Mouse (Mus musculus) embryonic facial prominence, embryonic 15.5 days (tissue): ENCODE data around the gene Galntl6. TPM values are rescaled to one million over a fixed set of nuclear protein-coding genes. Genes with fewer than 3 reads are reported as not detected.

Source experiments
- ATAC-seq: fragments of 200-750 bp; cut with Nextera tagmentation; 2 replicates; pipeline ENCODE4 v1.8.0; 2017; ENCODE audit warnings: low read depth, moderate TSS enrichment; ENCODE audit not compliant: insufficient number of reproducible peaks, low FRiP score, low TSS enrichment
- H3K27ac ChIP-seq: fragments of 300-500 bp; sonication (generic); replicated peaks from 2 replicates; pipeline ENCODE4 v1.5.1; 2015; ENCODE audit warnings: mild to moderate bottlenecking, inconsistent platforms
- H3K27me3 ChIP-seq: fragments of 300-500 bp; sonication (generic); 2 replicates; pipeline ENCODE4 v1.6.1; 2015; ENCODE audit warnings: inconsistent platforms
- H3K36me3 ChIP-seq: fragments of 300-500 bp; sonication (generic); 2 replicates; pipeline ENCODE4 v1.6.1; 2015; ENCODE audit warnings: mild to moderate bottlenecking, inconsistent platforms
- H3K4me1 ChIP-seq: fragments of 300-500 bp; sonication (generic); 2 replicates; pipeline ENCODE4 v1.6.1; 2015; ENCODE audit warnings: inconsistent platforms
- H3K4me2 ChIP-seq: fragments of 300-500 bp; sonication (generic); replicated peaks from 2 replicates; pipeline ENCODE4 v1.6.1; 2015; ENCODE audit warnings: mild to moderate bottlenecking, inconsistent platforms
- H3K4me3 ChIP-seq: fragments of 300-500 bp; sonication (generic); replicated peaks from 2 replicates; pipeline ENCODE4 v1.5.1; 2015; ENCODE audit warnings: mild to moderate bottlenecking, inconsistent platforms
- H3K9ac ChIP-seq: fragments of 300-500 bp; sonication (generic); 2 replicates; pipeline ENCODE4 v1.6.1; 2015; ENCODE audit warnings: inconsistent platforms
- H3K9me3 ChIP-seq: fragments of 300-500 bp; sonication (generic); replicated peaks from 2 replicates; pipeline ENCODE4 v1.6.1; 2016; ENCODE audit warnings: inconsistent platforms
- WGBS: fragments of 180-500 bp; shearing (Covaris S2); methylation state at CpG from one replicate; pipeline ENCODE4 v1.1.7; 2015; 5-methylcytosine and 5-hydroxymethylcytosine counted together
- polyA plus RNA-seq: library from polyadenylated mRNA; unstranded; fragments of >200 nt; fragmentation: Nextera tagmentation; extraction: Ambion mirVana; gene quantifications from 2 replicates; pipeline ENCODE4 v1.2.1, GENCODE M21; 2015

Gene Galntl6
- polyA plus RNA-seq, 1 experiment from 2014 or later: 1.7 TPM

- no peak for ATAC-seq
- H3K9ac ChIP-seq: no peak overlapping the region
- H3K4me1 ChIP-seq: no peaks in the 10 kb centered on the region
- WGBS: 64% methylated on average over 2 of the region's 2 CpGs
- no peaks in the 10 kb centered on the region for H3K27me3 ChIP-seq
- H3K4me2 ChIP-seq: no peak overlapping the region
- H3K9me3 ChIP-seq: no peaks in the 10 kb centered on the region
- no peak overlapping the region for H3K27ac ChIP-seq
- no peak overlapping the region for H3K4me3 ChIP-seq
- H3K36me3 ChIP-seq: no peaks in the 10 kb centered on the region
Measured at GRCm38 (mm10) chr8:58258577-58259315, 653.7 kb downstream of the Galntl6 start.

- H3K27me3 ChIP-seq: no peaks in the 10 kb centered on the region
- H3K4me2 ChIP-seq: no peak overlapping the region
- no peak overlapping the region for H3K9ac ChIP-seq
- H3K4me1 ChIP-seq: no peaks in the 10 kb centered on the region
- 46% methylated on average over 1 of the region's 1 CpGs for WGBS
- no peak for ATAC-seq
- H3K36me3 ChIP-seq: no peaks in the 10 kb centered on the region
- no peak overlapping the region for H3K27ac ChIP-seq
- no peak overlapping the region for H3K4me3 ChIP-seq
- H3K9me3 ChIP-seq: no peaks in the 10 kb centered on the region
Measured at GRCm38 (mm10) chr8:58253620-58254019, 658.8 kb downstream of the Galntl6 start.

- H3K4me2 ChIP-seq: no peak overlapping the region
- 86% methylated on average over 3 of the region's 3 CpGs for WGBS
Measured at GRCm38 (mm10) chr8:58244830-58245229, 667.6 kb downstream of the Galntl6 start.

GRCm38 (mm10) chr8:58234220-58234619 is 678.2 kb downstream of the Galntl6 start:
- Histone ChIP-seq H3K4me3 (no peak overlapping the region), H3K27ac (no peak overlapping the region), H3K9me3 (no peaks in the 10 kb centered on the region), H3K4me2 (no peak overlapping the region), H3K36me3 (no peaks in the 10 kb centered on the region), H3K4me1 (no peaks in the 10 kb centered on the region), H3K27me3 (no peaks in the 10 kb centered on the region), H3K9ac (no peak overlapping the region)
- WGBS: 22% methylated on average over 2 of the region's 2 CpGs
- ATAC-seq: no peak

More at GRCm38 (mm10) chr8:58244830-58245229, 667.6 kb downstream of the Galntl6 start:
- no peak overlapping the region for H3K4me3 ChIP-seq
- no peaks in the 10 kb centered on the region for H3K27me3 ChIP-seq
- no peak overlapping the region for H3K27ac ChIP-seq
- ATAC-seq: no peak
- no peak overlapping the region for H3K9ac ChIP-seq
- no peaks in the 10 kb centered on the region for H3K4me1 ChIP-seq
- H3K36me3 ChIP-seq: no peaks in the 10 kb centered on the region
- H3K9me3 ChIP-seq: no peaks in the 10 kb centered on the region

GRCm38 (mm10) chr8:58228725-58229124 is 683.7 kb downstream of the Galntl6 start:
- no peak overlapping the region for H3K27ac ChIP-seq
- no peaks in the 10 kb centered on the region for H3K9me3 ChIP-seq
- no peak overlapping the region for H3K4me2 ChIP-seq
- H3K27me3 ChIP-seq: no peaks in the 10 kb centered on the region
- H3K9ac ChIP-seq: no peak overlapping the region
- H3K4me1 ChIP-seq: no peaks in the 10 kb centered on the region
- no peak overlapping the region for H3K4me3 ChIP-seq
- H3K36me3 ChIP-seq: no peaks in the 10 kb centered on the region
- 78% methylated on average over 1 of the region's 1 CpGs for WGBS
- no peak for ATAC-seq

- H3K36me3 ChIP-seq: no peaks in the 10 kb centered on the region
- H3K4me3 ChIP-seq: no peak overlapping the region
- no peak overlapping the region for H3K4me2 ChIP-seq
- H3K27me3 ChIP-seq: no peaks in the 10 kb centered on the region
- ATAC-seq: no peak
- no peak overlapping the region for H3K27ac ChIP-seq
- H3K9ac ChIP-seq: no peak overlapping the region
- 67% methylated on average over 8 of the region's 8 CpGs for WGBS
- H3K4me1 ChIP-seq: no peaks in the 10 kb centered on the region
- H3K9me3 ChIP-seq: no peaks in the 10 kb centered on the region
Measured at GRCm38 (mm10) chr8:58217885-58218284, 694.6 kb downstream of the Galntl6 start.

- H3K4me2 ChIP-seq: no peak overlapping the region
- no peaks in the 10 kb centered on the region for H3K27me3 ChIP-seq
- H3K9me3 ChIP-seq: no peaks in the 10 kb centered on the region
- H3K4me1 ChIP-seq: no peaks in the 10 kb centered on the region
- no peaks in the 10 kb centered on the region for H3K36me3 ChIP-seq
- WGBS: 84% methylated on average over 1 of the region's 1 CpGs
- no peak overlapping the region for H3K27ac ChIP-seq
- no peak overlapping the region for H3K4me3 ChIP-seq
- no peak for ATAC-seq
- no peak overlapping the region for H3K9ac ChIP-seq
Measured at GRCm38 (mm10) chr8:58189694-58190093, 722.7 kb downstream of the Galntl6 start.

- Histone ChIP-seq H3K4me3 (no peak overlapping the region), H3K27ac (no peak overlapping the region), H3K9ac (no peak overlapping the region), H3K36me3 (no peaks in the 10 kb centered on the region), H3K4me1 (no peaks in the 10 kb centered on the region), H3K4me2 (no peak overlapping the region), H3K9me3 (no peaks in the 10 kb centered on the region), H3K27me3 (no peaks in the 10 kb centered on the region)
- ATAC-seq: no peak
- 13% methylated on average over 1 of the region's 1 CpGs for WGBS
Measured at GRCm38 (mm10) chr8:58146961-58147360, 765.5 kb downstream of the Galntl6 start.

- no peaks in the 10 kb centered on the region for H3K4me1 ChIP-seq
- no peaks in the 10 kb centered on the region for H3K27me3 ChIP-seq
- H3K4me3 ChIP-seq: no peak overlapping the region
- H3K9me3 ChIP-seq: no peaks in the 10 kb centered on the region
- H3K27ac ChIP-seq: no peak overlapping the region
- ATAC-seq: no peak
- H3K9ac ChIP-seq: no peak overlapping the region
- H3K36me3 ChIP-seq: no peaks in the 10 kb centered on the region
- no peak overlapping the region for H3K4me2 ChIP-seq
- 55% methylated on average over 4 of the region's 4 CpGs for WGBS
Measured at GRCm38 (mm10) chr8:58086733-58087132, 825.7 kb downstream of the Galntl6 start.

GRCm38 (mm10) chr8:58084931-58085330 is 827.5 kb downstream of the Galntl6 start:
- no peak for ATAC-seq
- Histone ChIP-seq H3K4me1 (no peaks in the 10 kb centered on the region), H3K27ac (no peak overlapping the region), H3K36me3 (no peaks in the 10 kb centered on the region), H3K9ac (no peak overlapping the region), H3K27me3 (no peaks in the 10 kb centered on the region), H3K4me2 (no peak overlapping the region), H3K9me3 (no peaks in the 10 kb centered on the region), H3K4me3 (no peak overlapping the region)
- WGBS: 84% methylated on average over 6 of the region's 6 CpGs

GRCm38 (mm10) chr8:58081715-58082114 is 830.7 kb downstream of the Galntl6 start:
- H3K27ac ChIP-seq: no peak overlapping the region
- H3K36me3 ChIP-seq: no peaks in the 10 kb centered on the region
- H3K4me3 ChIP-seq: no peak overlapping the region
- no peak overlapping the region for H3K9ac ChIP-seq
- no peak for ATAC-seq
- no peaks in the 10 kb centered on the region for H3K27me3 ChIP-seq
- no peak overlapping the region for H3K4me2 ChIP-seq
- H3K9me3 ChIP-seq: no peaks in the 10 kb centered on the region
- WGBS: 85% methylated on average over 5 of the region's 5 CpGs
- no peaks in the 10 kb centered on the region for H3K4me1 ChIP-seq

- ATAC-seq: no peak
- no peaks in the 10 kb centered on the region for H3K4me1 ChIP-seq
- H3K36me3 ChIP-seq: no peaks in the 10 kb centered on the region
- WGBS: 88% methylated on average over 4 of the region's 4 CpGs
- H3K9ac ChIP-seq: no peak overlapping the region
- H3K4me2 ChIP-seq: no peak overlapping the region
- H3K27me3 ChIP-seq: no peaks in the 10 kb centered on the region
- H3K9me3 ChIP-seq: no peaks in the 10 kb centered on the region
- H3K4me3 ChIP-seq: no peak overlapping the region
- no peak overlapping the region for H3K27ac ChIP-seq
Measured at GRCm38 (mm10) chr8:58074611-58075010, 837.8 kb downstream of the Galntl6 start.
